Mouse (Mus musculus) cortical plate, adult 2 months (tissue): ENCODE data around the gene Ctnnd2.

Experiments
- CTCF ChIP-seq: fragments of 200-500 bp; IDR thresholded peaks from 2 replicates; pipeline ENCODE4 v1.5.1; 2011; ENCODE audit warnings: mild to moderate bottlenecking, control low read depth, low read length; ENCODE audit not compliant: insufficient read depth; ENCODE audit errors: extremely low read depth
- POLR2A ChIP-seq: fragments of 200-500 bp; IDR thresholded peaks from 2 replicates; pipeline ENCODE4 v1.6.1; 2011; ENCODE audit warnings: mild to moderate bottlenecking, low read length, control low read depth; ENCODE audit not compliant: insufficient read depth; ENCODE audit errors: extremely low read depth

- no peak for TF ChIP-seq CTCF
- no peak for TF ChIP-seq POLR2A
Measured at GRCm38 (mm10) chr15:30632113-30632735, 459.8 kb downstream of the Ctnnd2 start.
